Mouse (Mus musculus): ENCODE data around the gene Acsbg2.
"Not testable (repeated sequence)": the region's sequence is repeated elsewhere in the genome, so short reads cannot be mapped to it uniquely, and the experiment has no call there.

Acsbg2 gene

DNA sequence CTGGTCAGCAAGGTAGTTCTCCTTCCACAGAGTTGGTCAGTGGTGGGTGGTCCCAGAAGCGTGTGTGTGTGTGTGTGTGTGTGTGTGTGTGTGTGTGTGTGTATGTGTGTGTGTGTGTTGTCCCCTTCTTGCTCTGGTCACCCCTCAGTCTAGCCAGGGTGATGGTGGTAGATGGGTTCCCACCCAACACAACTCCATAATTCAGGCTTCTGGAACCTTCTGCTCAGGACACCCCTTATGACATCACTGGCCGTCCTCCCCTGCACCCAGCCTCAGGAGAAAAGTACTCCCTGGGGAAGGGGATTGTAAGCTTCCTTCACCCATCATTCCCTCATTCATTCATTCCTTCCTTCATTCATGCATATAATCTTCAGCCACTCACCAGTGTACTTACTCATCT, at the start of gene Acsbg2:
TSS of gene Acsbg2 (minus strand) at position 211 of the 400 bp plus-strand sequence.
- no peak for DNase-seq (ENCODE audit: low spot score in 2 of 2)

DNA sequence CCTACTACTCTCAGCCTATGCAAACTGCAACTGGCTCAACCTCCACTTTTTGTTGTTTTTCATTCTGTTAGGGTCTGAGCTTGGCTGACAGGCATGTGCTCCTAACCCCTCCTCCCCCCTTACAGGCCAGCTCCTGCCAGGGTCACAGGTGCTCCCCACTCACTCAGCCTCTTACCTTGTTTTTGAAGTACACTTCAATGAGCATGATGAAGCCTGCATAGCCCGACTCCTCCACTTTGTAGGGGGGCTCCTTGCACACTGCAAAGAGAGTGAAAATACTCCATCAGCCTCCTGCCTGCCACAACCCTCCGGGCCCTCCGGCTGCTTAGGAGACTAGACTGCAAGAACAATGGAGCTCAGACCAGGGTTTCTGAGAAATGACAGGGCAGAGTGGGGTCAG, 45.5 kb upstream of the Acsbg2 start:
- DNase-seq (ENCODE audit: low spot score in 2 of 2) = no peak

DNA sequence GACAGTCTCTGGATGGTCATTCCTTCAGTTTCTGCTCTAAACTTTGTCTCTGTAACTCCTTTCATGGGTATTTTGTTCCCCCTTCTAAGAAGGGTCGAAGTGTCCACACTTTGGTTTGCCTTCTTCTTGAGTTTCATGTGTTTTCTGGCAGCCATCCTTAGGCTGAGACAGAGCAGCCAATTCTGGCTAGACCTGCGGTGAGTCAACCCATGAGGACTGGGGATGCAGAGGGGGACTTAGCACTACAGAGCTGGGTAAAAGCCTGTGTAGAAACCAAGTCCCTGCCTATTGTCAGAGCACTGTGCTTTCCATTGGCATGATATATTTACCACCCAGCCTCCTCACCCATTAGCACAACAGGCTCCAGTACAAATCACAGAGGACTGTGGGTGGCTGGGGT, 42.9 kb upstream of the Acsbg2 start:
- no peak for DNase-seq (ENCODE audit: low spot score in 2 of 2)

DNA sequence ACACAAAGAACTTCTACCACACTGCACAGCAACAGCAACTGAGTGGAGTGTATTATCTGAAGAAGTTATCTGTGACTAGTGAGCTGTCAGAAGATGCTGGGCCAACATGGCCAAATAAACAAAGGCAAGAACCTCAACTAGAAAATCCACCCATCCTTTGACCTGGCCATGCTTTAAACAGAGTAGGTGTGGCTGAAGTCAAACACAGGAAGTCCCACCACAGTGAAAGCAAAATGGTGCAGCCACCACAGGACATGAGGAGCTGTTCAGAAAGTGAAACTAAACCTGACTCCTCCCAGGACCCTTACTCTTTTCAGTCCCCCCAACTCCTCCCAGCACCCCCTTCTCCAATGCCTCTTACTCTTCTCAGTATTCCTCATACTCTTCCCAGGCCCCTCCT, 39.2 kb upstream of the Acsbg2 start:
- no peak for DNase-seq (ENCODE audit: low spot score in 2 of 2)

DNA sequence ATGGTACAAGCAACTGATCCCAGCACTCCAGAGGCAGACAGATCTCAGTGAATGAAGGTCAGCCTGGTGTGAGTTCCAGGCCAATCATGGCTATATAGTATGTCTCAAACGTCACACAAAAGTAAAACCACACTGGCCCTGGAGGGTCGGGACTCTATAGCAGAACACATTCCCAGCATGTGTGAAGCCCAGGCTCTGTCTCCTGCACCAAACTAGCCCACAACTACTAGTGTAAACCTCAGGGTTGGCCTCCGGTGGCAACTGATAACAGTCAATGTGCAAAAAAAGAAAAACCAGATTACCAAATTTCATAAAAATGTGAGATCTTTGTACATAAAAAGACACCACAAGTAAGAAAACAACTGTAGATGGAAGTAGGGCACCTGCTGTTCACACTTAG, 38.8 kb upstream of the Acsbg2 start:
- DNase-seq (ENCODE audit: low spot score in 2 of 2) = no peak

DNA sequence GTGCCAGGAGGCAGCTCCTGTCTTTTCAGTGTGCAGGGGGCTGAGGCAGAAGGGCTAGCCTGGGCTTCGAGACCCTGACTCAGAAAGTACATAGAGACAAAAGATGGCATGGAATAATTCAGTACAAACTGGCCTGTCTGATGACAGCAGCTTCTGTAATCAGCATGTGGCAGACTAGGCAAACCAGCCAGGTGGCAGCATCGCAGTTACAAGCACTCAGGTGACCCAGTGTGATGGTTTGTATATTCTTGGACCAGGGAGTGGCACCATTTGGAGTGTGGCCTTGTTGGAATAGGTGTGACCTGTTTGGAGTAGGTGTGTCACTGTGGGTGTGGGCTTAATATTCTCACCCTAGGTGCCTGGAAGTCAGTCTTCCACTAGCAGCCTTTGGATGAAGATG, 35.5 kb upstream of the Acsbg2 start:
- not testable (repeated sequence) for DNase-seq (ENCODE audit: low spot score in 2 of 2)

DNA sequence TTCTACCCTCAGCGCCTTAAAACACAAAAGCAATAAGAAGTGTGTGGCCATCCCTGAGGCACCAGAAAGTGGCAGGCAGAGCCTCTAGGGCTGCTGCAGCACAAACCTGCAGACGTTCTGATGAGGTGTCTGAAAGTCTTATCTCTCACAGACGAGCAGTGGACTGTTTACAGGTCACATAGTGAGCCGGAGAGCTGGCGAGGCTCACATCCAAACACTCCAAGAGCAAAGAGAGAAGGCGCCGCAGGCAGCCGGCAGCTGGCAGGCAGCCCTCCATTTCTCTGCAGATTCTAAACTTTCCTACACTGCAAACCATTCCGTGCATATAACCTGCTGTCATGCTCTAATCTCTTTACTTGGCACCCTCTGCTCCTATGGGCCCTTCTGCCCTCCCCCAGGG, 33.6 kb upstream of the Acsbg2 start:
- DNase-seq (ENCODE audit: low spot score in 2 of 2) = no peak

DNA sequence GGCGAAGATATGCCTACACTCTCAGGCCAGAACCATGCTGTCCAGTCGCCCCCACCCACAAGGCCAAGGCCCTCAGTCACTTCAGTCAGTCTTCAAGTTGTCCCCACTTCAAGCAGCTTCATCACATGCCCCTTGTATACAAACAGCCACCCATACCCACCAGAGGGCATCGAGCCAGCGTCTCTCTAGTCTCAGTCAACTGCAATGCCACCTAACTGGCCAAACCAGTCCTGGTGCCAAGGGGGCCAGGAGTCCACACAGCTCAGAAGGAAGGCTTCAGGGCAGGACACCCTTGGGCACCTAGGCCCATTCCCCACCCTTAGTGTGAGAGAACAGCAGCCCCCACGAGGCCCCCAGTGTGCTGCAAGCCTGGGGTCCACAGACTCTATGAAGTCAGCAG, 32.8 kb upstream of the Acsbg2 start:
- no peak for DNase-seq (ENCODE audit: low spot score in 2 of 2)

DNA sequence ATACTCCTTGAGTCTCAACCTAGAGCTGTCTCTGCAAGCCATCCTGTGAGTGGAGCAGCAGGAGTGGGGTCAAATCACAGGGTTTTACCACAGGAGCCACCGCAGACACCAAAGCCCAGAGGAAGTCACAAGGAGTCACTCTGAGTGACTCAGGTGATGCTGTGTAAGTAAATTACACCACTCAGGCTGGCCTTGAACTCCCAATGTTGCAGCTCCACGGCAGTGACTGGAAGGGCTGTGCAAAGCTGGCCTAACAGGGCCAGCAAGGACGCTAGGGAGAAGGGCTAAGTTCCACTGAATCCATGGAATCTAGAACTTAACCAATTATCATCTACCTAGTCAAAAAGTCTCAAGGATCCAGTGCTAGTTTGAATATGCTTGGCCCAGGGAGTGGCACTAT, 31.9 kb upstream of the Acsbg2 start:
- DNase-seq (ENCODE audit: low spot score in 2 of 2) = no peak

DNA sequence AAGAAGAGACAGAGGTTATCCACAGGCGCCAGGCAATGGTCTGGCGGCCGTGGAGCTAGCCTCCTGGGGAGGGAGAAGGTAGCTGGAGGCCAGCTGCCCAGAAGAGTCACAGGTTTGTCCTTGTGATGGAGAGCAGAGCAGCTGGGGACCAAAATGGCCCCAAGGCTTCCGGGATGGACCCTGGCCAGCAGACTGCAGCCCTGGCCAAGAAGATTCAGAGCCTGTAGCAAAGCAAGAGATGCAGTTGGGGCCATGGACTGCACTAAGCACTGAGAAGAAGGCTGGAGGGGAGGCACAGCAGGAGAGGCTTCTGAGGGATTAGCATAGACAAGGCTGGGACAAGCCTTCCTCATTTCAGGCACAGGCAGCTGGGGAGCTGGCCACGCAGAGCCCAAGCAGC, 28.5 kb upstream of the Acsbg2 start:
- DNase-seq (ENCODE audit: low spot score in 2 of 2) = no peak

DNA sequence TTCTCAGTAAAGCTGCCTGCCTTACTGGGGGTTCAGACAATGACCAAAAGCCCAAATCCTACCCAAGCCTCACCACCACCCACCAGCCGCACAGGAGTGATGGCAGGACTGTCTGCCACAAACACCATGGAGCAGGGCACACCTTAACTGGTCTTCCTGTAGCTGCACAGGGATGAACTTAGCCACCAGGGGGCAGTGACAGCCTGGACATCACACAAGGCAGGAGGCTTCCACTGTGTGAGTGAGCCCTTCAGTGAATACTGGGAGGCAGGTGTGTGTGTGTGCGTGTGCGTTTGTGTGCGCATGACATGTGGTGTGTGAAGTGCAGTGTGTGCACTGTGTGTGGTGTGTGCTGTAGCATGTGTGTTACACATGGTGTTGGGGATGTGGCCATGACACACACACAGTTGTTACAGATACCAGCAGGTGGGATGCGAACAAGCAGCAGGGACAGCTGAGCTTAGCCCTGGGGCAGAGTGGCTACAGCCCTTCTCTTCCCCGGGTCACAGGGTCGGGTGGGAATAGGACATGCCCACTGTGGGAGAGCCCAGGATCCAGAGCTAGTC, 23.5 kb upstream of the Acsbg2 start:
- peak; percentile 86 to 87 for DNase-seq (ENCODE audit: low spot score in 2 of 2)

DNA sequence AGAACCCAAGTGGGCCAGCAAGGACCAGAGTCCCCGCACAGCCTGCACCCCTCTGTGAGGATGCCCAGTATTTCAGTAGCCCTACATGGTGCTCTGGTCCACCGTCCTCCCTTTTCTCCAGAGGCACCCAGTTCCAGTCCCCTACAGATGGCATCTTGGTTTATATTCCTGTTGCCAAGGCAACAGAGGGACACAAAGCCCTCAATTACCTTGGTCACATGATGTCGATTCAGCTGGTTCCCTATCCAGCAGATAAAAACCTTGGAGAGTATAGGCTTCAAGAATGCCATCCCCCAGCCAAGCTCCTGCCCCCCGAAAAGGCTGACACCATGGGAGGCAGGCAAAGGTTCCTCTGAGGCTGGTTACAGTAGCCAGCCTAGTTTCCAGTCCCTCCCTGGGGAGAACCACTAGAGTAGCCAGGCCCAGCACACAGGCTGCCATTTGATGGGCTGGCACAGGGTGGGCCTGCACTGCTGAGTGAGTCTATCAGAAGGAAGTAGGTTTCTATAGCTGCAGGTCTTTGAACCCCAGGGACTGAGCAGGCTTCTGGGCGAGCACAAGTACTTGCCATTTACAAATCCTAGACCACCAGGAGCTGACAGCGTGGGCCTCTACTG, 22.4 kb upstream of the Acsbg2 start:
- peak; percentile 57 to 76 for DNase-seq (ENCODE audit: low spot score in 2 of 2)

DNA sequence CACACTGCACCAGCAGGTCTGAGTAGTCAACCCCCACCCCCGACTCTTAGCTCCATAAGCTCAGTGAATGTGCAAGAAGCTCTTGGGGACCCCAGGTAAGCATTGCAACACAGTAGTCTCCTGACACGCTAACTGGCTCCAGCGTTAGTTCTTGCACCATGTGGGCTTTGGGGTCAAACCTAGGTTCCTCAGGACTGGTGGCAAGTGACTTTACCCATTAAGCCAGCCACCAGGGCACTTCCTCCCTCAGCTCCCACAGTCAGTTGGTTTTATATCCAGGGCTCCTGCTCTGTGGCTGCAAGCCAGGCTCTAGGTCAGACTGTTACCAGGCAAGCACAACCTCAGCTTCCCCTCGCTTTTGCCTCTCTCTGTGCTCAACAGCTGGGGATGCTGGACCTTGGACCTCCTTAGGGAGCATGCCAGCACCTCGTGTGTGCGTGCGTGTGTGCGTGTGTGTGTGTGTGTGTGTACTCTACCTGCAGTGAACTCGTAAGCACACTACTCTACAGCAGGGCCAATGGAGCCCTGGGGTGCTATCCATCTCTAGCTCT, 21.2 kb upstream of the Acsbg2 start:
- DNase-seq (ENCODE audit: low spot score in 2 of 2) = no peak

DNA sequence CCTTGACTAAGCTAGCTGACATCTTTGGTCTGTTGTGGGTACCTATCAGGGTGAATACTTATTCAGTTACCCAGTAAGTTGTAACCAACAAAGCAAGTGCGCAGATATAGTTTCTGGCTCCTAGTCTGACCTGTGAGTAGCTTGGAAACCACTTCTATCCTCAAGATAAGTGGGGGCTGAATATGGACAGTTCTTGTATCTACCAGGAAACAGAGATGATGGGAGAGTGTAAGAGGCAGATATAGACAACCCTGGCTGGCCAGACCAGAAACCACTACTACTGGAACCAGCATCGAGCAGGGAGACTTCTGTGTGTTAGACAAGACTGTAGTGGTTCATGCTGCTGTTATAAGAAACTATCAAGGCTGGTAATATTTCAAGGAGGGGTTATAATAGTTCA, 15.8 kb upstream of the Acsbg2 start:
- no peak for DNase-seq (ENCODE audit: low spot score in 2 of 2)

DNA sequence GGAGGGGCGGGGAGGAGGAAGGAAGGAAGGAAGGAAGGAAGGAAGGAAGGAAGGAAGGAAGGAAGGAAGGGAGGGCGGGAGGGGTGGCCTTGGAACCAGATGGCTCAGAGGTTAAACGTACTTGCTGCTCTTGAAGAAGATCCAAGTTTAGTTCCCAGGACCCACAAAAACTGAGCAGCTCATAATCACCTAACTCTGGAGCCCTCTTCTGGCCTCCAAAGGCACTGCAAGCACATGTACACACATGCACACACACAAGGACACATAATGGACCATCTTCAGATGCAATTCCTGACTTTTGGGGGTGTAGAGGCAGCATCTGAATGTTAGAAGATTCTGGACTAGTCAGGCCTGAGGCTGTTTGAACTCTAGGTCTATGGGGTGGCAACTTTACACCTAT, 13.8 kb upstream of the Acsbg2 start:
- no peak for DNase-seq (ENCODE audit: low spot score in 2 of 2)

DNA sequence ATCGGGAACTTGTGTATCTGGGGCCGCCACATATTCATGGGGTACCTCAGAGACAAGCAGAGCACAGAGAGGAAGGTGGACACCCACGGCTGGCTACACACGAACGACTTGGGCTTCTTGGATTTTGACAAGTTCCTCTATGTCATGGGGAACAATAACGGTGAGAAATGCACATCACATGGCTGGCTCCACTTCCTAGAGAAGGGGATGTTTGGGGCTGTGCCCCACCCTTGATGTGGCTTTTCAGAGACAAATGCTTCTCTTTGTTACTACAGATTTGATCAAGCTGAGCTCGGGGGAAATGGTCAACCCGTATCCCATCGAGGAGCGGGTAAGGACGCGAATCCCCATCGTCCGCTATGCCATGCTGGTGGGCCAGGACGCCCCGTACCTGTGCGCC, 10.6 kb upstream of the Acsbg2 start:
- DNase-seq (ENCODE audit: low spot score in 2 of 2) = no peak

DNA sequence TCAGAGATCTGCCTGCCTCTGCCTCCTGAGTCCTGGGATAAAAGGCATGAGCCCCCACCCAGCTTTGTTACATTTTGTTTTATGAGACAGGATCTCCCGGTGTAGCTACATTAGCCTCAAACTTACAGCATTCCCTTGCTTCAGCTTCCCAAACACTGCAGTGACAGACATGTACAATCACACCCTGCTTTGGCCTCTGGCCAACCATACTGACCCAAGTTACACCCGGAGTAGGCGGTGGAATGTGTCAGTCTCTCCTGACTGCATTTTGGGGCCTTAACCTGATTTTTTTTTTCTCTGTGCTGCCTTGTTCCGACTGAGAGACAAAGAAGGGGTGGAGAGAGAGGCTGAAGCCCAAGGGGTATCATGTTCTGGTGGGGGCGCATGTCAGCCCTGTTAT, 10.1 kb upstream of the Acsbg2 start:
- DNase-seq (ENCODE audit: low spot score in 2 of 2) = no peak

DNA sequence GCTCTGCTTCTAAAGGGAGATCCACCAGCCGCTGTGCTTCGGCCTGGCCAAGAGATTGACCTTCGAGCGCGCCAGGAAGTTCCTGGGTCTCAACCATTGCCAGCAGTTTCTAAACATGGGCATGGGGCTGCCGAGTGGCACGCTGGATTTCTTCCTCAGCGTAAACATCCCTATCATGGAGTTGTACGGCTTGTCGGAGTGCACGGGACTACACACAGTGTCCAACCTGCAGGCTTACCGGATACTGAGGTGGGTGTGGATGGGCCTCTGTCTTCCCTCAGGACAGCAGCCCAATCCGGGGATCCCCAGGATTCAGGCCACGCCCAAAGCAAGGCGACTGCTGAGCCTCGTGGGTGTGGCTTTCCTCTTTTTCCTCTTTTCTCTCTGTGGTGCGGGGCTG, 9.4 kb upstream of the Acsbg2 start:
- DNase-seq (ENCODE audit: low spot score in 2 of 2) = peak in 1 of 2 experiments; percentile 39

DNA sequence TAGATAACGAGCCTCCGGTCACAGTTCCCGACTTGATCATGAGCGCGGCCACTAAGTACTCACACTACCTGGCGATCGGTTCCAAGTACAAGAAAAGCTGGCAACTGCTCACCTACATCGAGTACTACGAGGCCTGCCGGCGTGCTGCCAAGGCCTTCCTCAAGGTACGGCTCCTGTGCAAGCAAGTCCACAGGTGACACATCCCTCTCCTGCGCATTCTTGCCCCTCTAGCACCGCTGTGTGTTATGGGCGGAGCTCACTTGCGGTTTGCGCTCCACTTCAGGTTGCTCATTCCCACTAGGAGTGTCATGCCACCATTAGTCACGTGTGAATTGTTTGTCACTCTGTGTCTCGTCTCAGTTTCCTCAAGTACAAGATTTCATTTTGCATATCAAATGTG, 3.2 kb upstream of the Acsbg2 start:
- DNase-seq (ENCODE audit: low spot score in 2 of 2) = no peak

DNA sequence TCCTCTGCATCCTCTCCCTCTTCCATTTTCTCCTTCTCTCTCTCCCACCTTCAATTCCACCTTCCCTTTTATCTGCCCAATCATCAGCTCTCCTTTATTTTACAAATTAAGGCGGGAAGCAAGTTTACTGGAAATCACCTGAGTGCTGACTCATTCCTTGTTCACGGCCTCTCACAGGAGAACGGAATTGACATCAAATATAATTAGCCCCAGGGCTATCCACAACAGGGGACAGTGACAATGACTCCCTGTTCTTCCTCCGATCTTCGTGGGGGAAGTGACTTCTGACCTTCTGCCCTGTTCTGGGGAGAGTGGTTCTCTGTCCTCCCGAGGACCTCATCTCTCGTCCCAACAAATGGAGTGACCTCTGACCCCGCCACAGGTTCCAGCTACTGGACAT, 2.7 kb upstream of the Acsbg2 start:
- DNase-seq (ENCODE audit: low spot score in 2 of 2) = no peak

DNA sequence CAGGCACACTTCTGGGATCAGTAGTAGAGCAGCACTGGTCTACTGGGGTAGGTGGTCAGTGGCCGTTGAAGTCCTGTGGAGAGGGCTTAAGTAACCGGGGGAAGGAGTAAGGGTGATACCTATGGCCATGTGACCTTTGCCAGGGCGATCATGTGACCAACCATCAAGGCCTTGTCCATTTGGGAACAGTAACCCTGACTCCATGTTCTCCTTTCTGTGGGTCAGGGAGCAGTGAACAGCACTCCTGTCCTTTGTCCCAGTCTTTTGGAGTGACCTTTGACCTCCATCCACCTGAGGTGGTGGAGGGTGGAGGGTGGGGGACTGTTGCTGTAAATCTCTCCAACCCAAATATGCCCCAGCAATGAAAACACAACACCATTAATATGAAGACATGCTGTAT, 2.2 kb upstream of the Acsbg2 start:
- DNase-seq (ENCODE audit: low spot score in 2 of 2) = no peak

DNA sequence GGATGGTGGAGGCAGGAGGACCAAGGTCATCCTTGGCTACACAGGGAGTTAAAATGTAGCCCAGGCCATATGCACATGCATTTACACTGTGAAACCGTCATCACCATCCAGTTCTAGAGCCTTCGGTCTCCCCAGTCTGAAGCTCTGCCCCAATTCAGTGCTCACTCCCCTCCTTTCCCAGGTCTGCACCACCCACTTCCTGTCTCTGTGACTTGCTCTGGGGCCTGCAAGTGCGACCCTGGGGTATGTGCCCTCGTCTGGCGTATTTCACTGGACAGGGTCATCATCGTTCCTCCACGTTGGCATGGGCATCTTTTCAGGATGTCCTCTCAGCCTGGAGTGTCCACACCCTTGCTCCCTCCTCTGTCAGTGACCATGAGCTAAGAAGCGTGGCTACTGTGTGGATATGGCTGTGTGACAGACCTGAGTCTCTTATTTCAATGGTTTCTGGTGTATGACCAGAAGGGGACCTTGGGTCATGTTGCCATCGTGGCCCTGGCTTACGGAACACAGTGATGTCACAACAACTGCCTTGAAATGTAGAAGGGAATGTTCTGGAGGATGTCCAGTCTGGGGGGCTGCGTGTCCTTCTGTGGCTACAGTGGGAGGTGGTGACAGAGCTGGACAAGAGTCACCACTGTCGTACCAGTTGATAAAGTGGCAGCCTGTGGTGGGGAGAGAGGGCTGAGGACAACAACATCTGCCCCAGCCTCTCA, 847 bp upstream of the Acsbg2 start, which contains the start of gene 1700061G19Rik:
TSS of gene 1700061G19Rik (plus strand) at position 542 of the 716 bp plus-strand sequence.
- no peak for DNase-seq (ENCODE audit: low spot score in 2 of 2)

DNA sequence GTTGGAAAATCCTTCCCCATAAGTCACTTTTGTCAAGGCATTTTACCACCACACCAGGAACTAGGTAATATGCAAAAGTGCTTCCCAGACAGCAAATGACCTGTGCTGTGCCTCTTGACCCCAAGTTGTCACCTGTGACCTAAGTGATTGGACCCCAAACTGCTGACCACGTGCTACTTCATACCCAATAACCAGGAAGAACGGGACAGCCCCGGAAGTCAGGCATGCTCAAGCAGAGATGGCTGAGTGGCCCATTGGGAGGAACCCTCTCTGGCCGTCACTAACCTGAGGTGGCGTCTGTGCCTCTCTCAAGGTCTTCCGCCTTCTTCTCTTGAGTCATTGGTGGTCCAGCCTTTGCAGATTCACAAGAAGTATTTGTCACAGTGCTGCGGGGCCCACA, 1.7 kb downstream of the Acsbg2 start:
- no peak for DNase-seq (ENCODE audit: low spot score in 2 of 2)

Measured in right cerebral cortex, postnatal 10 days (tissue).